Mouse (Mus musculus): Measurements from ENCODE around the gene Ppp1r13b.

GRCm38 (mm10) chr12:111943421-111944064, 35.6 kb upstream of the Ppp1r13b start:
- TF ChIP-seq POLR2A (IDR thresholded peaks at IDR 0.05; ENCODE audit: low read depth, low read length) = no peak
- no peak for TF ChIP-seq CTCF (IDR thresholded peaks at IDR 0.05; ENCODE audit: borderline replicate concordance, insufficient read depth, low read length)
